Mouse (Mus musculus) testis, adult 2 months (tissue): Measurements from ENCODE around the gene Mvb12b.

Source experiments
- CTCF ChIP-seq: fragments of 200-500 bp; IDR thresholded peaks from 2 replicates; pipeline ENCODE4 v1.5.1; 2012; ENCODE audit warnings: low read depth, mild to moderate bottlenecking, inconsistent platforms, low read length, moderate library complexity; ENCODE audit not compliant: control insufficient read depth, insufficient read depth, insufficient replicate concordance
- POLR2A ChIP-seq: fragments of 200-500 bp; IDR thresholded peaks from 2 replicates; pipeline ENCODE4 v1.6.1; 2012; ENCODE audit warnings: low read depth, mild to moderate bottlenecking, inconsistent platforms, low read length, moderate library complexity; ENCODE audit not compliant: control insufficient read depth

DNA sequence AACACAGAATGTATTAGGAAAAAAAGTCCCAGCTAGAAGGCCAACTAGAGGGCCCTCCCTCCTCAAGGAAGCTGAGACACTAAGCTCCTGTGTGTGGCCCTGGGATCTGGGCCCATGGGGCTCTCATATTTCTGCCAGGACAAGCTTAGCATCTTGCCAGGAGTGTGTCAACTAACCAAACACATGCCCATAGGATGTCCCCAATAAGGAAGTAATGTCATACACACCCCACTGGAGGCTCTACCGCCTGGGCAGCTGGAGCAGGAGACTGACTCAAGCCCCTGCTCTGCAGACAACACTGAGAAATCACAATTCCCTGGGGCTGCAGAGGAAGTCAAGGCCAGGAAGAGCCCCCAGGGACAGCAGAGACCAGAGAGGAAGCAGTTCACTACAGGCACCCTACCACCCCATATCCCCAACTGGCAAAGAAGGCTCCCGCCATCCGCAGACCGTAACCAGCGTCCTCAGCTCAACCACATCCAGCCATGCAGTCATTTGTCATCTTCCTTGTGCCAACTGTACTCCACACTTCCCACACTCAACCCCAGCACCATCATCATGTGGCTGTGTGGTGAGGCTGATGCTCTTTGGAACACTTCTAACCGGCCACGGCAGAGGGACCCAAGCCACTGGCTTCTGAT is 3.0 kb downstream of the Mvb12b start:
- no peak for TF ChIP-seq CTCF
- no peak for TF ChIP-seq POLR2A
